In the genomic region with DNA sequence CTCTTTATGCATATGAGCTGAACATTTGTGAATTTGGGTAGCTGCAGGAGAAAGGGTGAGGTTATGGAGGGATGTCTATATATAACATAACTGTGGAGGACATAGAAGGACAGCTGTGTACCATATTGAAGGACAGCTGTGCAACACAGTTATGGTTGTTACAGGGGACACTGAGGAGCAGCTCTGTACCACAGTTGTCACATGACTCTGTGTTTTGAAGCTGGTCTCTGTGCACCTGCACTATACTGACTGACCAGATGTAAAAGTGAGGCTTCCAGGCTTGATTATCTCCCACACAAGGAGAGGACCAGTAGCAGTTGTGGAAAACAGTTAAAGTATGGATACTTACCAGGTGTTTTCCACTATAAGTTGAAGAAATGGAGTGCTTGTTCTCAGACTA, we compare ENCODE assay signal across 38 mouse cellular contexts. TPM values are rescaled to one million over a fixed set of nuclear protein-coding genes. Genes with fewer than 3 reads are reported as not detected.
"Had no signal": no experiment of that assay in that cellular context is flagged by ENCODE, and none has a peak within 500 bp of the region (broad histone marks: within the 10 kb centered on the region; RNA-seq: fewer than 3 reads in every experiment).

No protein-coding gene starts in this region.

- H3K9ac ChIP-seq: heart, embryonic 12.5 days; heart, embryonic 13.5 days; heart, embryonic 15.5 days; hindbrain, embryonic 12.5 days; hindbrain, embryonic 13.5 days; hindbrain, embryonic 14.5 days; hindbrain, embryonic 15.5 days; intestine, embryonic 15.5 days; kidney, embryonic 15.5 days had no signal

- DNase-seq: heart, postnatal 10 days; heart, postnatal 14 days; heart, postnatal 36 days; heart, postnatal 4 days; kidney, adult 11 months; kidney, adult 18-20 months; kidney, adult 2 months; kidney, adult 8-10 months; kidney, adult 9 months; kidney, postnatal 10 days; kidney, postnatal 14 days; kidney, postnatal 25 days; kidney, postnatal 36 days; kidney, postnatal 4 days; layer of hippocampus, adult 9-11 months; layer of hippocampus, postnatal 36 days had no signal

- ATAC-seq: hindbrain, embryonic 16.5 days; hindbrain, postnatal 0 days; inflammation-experienced regulatory T-cells, adult 6 months; intestine, embryonic 15.5 days; intestine, embryonic 16.5 days; intestine, postnatal 0 days had no signal

- H3K4me2 ChIP-seq: heart, embryonic 11.5 days; heart, embryonic 12.5 days; heart, embryonic 13.5 days; heart, embryonic 15.5 days; hindbrain, embryonic 12.5 days; hindbrain, embryonic 13.5 days; hindbrain, embryonic 14.5 days; hindbrain, embryonic 15.5 days; intestine, embryonic 15.5 days; kidney, embryonic 15.5 days had no signal

- H3K4me1 ChIP-seq: heart, embryonic 10.5 days; heart, embryonic 12.5 days; heart, embryonic 13.5 days; heart, embryonic 15.5 days; hindbrain, embryonic 10.5 days; hindbrain, embryonic 12.5 days; hindbrain, embryonic 13.5 days; hindbrain, embryonic 15.5 days; intestine, embryonic 15.5 days; kidney, embryonic 15.5 days had no signal

- H3K4me3 ChIP-seq: heart, embryonic 10.5 days; heart, embryonic 12.5 days; heart, embryonic 13.5 days; heart, embryonic 15.5 days; hindbrain, embryonic 10.5 days; hindbrain, embryonic 12.5 days; hindbrain, embryonic 13.5 days; hindbrain, embryonic 15.5 days; intestine, embryonic 15.5 days; kidney, embryonic 15.5 days; layer of hippocampus, adult 2 months had no signal

- H3K36me3 ChIP-seq: heart, embryonic 10.5 days; heart, embryonic 12.5 days; heart, embryonic 13.5 days; heart, embryonic 15.5 days; hindbrain, embryonic 10.5 days; hindbrain, embryonic 12.5 days; hindbrain, embryonic 13.5 days; hindbrain, embryonic 15.5 days; intestine, embryonic 15.5 days; kidney, embryonic 15.5 days had no signal

- H3K27me3 ChIP-seq: heart, embryonic 12.5 days; heart, embryonic 13.5 days; heart, embryonic 15.5 days; hindbrain, embryonic 12.5 days; hindbrain, embryonic 13.5 days; hindbrain, embryonic 15.5 days; intestine, embryonic 15.5 days; kidney, embryonic 15.5 days had no signal

- H3K27ac ChIP-seq: heart, embryonic 10.5 days; heart, embryonic 13.5 days; heart, embryonic 15.5 days; hindbrain, embryonic 10.5 days; hindbrain, embryonic 12.5 days; hindbrain, embryonic 13.5 days; hindbrain, embryonic 14.5 days; hindbrain, embryonic 15.5 days; hindbrain, postnatal 0 days; intestine, embryonic 15.5 days; kidney, embryonic 15.5 days; kidney, postnatal 0 days; layer of hippocampus, adult 2 months had no signal

- H3K9me3 ChIP-seq: heart, embryonic 10.5 days; heart, embryonic 12.5 days; heart, embryonic 13.5 days; heart, embryonic 15.5 days; hindbrain, embryonic 10.5 days; hindbrain, embryonic 12.5 days; hindbrain, embryonic 13.5 days; hindbrain, embryonic 15.5 days; intestine, embryonic 15.5 days; kidney, embryonic 15.5 days had no signal

RNA-seq across cellular contexts. Expression of a gene that starts 43.3 kb away (rescaled TPM):
- total RNA-seq: heart, postnatal 10 days; heart, postnatal 14 days; heart, postnatal 25 days; heart, postnatal 36 days; hematopoietic stem cell, adult 5-6 weeks had no signal
- polyA plus RNA-seq: kidney, adult 2 months; large intestine, adult 2 months had no signal
